Mouse (Mus musculus): Measurements from ENCODE around the gene Atp8a1. TPM values are rescaled to one million over a fixed set of nuclear protein-coding genes. Genes with fewer than 3 reads are reported as not detected.

Atp8a1 gene
- polyA plus RNA-seq, 1 experiment = 39.1 TPM

DNA sequence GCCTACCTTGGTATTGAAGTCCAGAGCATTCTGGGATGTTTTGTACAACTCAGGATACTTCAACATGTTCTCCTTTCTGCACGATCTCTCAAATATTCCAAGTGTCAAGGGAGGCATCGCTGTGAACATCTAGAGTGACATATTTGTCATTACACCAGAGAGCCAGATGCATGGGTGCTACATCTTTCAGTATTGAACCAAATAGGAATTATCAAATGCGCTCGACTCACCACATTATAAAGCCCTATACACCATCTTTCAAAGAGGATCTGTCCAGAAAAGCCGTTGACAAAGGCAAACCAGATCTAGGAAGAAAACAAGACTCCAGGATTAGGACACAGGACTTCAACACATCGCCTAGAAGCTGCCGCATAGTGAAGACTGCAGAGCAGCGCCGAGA, 187.4 kb downstream of the Atp8a1 start:
- H3K9me3 ChIP-seq = no peaks in the 10 kb centered on the region
- peaks cover 98% of the 10 kb centered on the region for H3K36me3 ChIP-seq (replicated peaks; ENCODE audit: low read length)
- no peaks in the 10 kb centered on the region for H3K27me3 ChIP-seq (replicated peaks)
- H3K4me1 ChIP-seq = 0 out of 2 replicates have a peak, but pooled peaks cover 3% of the 10 kb centered on the region
- no peak overlapping the region for H3K4me3 ChIP-seq (replicated peaks)
- no peak for TF ChIP-seq FLI1 (IDR thresholded peaks at IDR 0.05; ENCODE audit: low read length)
- TF ChIP-seq GATA1 (IDR thresholded peaks at IDR 0.05; ENCODE audit: borderline replicate concordance, low read length) = no peak

GRCm38 (mm10) chr5:67656821-67657259, 190.4 kb downstream of the Atp8a1 start:
- Histone ChIP-seq H3K36me3 (replicated peaks; ENCODE audit: low read length) (peaks cover 99% of the 10 kb centered on the region), H3K9me3 (no peaks in the 10 kb centered on the region), H3K27me3 (replicated peaks) (no peaks in the 10 kb centered on the region)

DNA sequence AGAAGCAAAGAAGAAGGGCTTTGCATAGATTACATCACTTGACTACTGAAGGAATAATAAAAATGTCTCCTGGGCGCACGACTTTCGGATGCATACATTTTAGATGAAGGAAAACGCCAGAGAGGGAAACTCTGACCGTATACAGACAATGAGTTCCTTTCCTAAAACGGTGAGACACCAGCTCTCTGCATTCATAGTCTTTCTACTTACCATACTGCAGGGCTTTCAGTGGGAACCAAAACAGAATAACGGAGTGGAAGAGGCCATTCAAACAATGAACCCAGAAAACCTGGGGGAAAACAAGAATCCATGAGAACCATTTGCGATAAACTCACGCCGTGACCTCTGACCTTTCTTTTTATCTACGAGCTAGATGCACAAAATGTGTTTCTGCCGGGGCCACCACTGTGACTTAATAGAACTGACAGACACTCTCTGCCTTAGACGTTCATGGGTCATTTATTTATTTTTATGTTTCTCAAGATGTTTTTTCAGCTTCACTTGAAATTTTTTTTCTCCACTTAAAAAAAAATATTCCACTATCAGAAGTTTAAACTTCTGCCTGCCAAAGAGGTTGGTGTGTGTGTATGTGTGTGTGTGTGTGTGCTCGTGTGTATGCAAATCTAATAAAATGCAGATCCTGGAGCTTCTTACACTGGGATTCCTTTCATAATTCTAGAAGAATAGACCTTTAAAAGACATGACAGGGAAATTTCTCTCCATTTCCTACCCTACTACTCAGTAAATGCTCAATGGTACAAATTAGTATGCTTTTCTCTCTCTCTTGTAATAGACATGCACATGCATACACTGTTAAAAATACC, 191.3 kb downstream of the Atp8a1 start:
- no peak for TF ChIP-seq GATA1 (IDR thresholded peaks at IDR 0.05; ENCODE audit: borderline replicate concordance, low read length)
- no peak for TF ChIP-seq FLI1 (IDR thresholded peaks at IDR 0.05; ENCODE audit: low read length)
- 0 out of 2 replicates have a peak, but pooled peaks cover 6% of the 10 kb centered on the region for H3K4me1 ChIP-seq
- H3K36me3 ChIP-seq (replicated peaks; ENCODE audit: low read length) = peaks cover 100% of the 10 kb centered on the region
- no peak overlapping the region for H3K4me3 ChIP-seq (replicated peaks)
- no peaks in the 10 kb centered on the region for H3K9me3 ChIP-seq
- H3K27me3 ChIP-seq (replicated peaks) = no peaks in the 10 kb centered on the region

More at GRCm38 (mm10) chr5:67656821-67657259, 190.4 kb downstream of the Atp8a1 start:
- no peak for TF ChIP-seq GATA1 (IDR thresholded peaks at IDR 0.05; ENCODE audit: borderline replicate concordance, low read length)
- no peak for TF ChIP-seq FLI1 (IDR thresholded peaks at IDR 0.05; ENCODE audit: low read length)
- Histone ChIP-seq H3K4me1 (0 out of 2 replicates have a peak, but pooled peaks cover 6% of the 10 kb centered on the region), H3K4me3 (replicated peaks) (no peak overlapping the region)

GRCm38 (mm10) chr5:67654572-67654971, 192.7 kb downstream of the Atp8a1 start:
- no peaks in the 10 kb centered on the region for H3K27me3 ChIP-seq (replicated peaks)
- TF ChIP-seq GATA1 (IDR thresholded peaks at IDR 0.05; ENCODE audit: borderline replicate concordance, low read length) (no peak), FLI1 (IDR thresholded peaks at IDR 0.05; ENCODE audit: low read length) (no peak)
- no peak overlapping the region for H3K4me3 ChIP-seq (replicated peaks)
- peaks cover 100% of the 10 kb centered on the region for H3K36me3 ChIP-seq (replicated peaks; ENCODE audit: low read length)
- H3K9me3 ChIP-seq = no peaks in the 10 kb centered on the region
- 0 out of 2 replicates have a peak, but pooled peaks cover 6% of the 10 kb centered on the region for H3K4me1 ChIP-seq

- H3K4me1 ChIP-seq = 0 out of 2 replicates have a peak, but pooled peaks cover 6% of the 10 kb centered on the region
- H3K36me3 ChIP-seq (replicated peaks; ENCODE audit: low read length) = peaks cover 100% of the 10 kb centered on the region
- H3K27me3 ChIP-seq (replicated peaks) = no peaks in the 10 kb centered on the region
- H3K9me3 ChIP-seq = no peaks in the 10 kb centered on the region
- no peak for TF ChIP-seq FLI1 (IDR thresholded peaks at IDR 0.05; ENCODE audit: low read length)
- TF ChIP-seq GATA1 (IDR thresholded peaks at IDR 0.05; ENCODE audit: borderline replicate concordance, low read length) = no peak
- H3K4me3 ChIP-seq (replicated peaks) = no peak overlapping the region
Observed at GRCm38 (mm10) chr5:67653543-67653942, 193.7 kb downstream of the Atp8a1 start.

DNA sequence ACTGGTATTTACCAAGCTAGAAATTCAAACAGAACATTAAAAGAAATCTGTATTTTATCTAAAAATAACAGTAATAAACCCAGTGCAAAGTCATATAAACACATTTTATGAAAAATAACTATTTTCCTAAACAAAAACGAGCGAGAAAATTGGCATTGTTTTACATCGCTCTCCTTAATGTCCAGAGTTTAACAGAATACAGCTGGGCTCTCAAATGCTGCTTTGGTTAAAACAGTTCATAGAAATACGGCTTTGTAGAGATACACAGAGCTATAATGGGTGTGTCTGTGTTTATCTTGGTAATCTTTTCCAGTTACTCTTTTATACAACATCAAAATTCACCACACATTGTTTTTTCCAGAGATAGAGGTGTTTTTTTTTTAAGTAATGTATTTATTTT, 194.8 kb downstream of the Atp8a1 start:
- no peak overlapping the region for H3K4me3 ChIP-seq (replicated peaks)
- H3K36me3 ChIP-seq (replicated peaks; ENCODE audit: low read length) = peaks cover 100% of the 10 kb centered on the region
- H3K27me3 ChIP-seq (replicated peaks) = no peaks in the 10 kb centered on the region
- no peaks in the 10 kb centered on the region for H3K9me3 ChIP-seq
- TF ChIP-seq GATA1 (IDR thresholded peaks at IDR 0.05; ENCODE audit: borderline replicate concordance, low read length) (no peak), FLI1 (IDR thresholded peaks at IDR 0.05; ENCODE audit: low read length) (no peak)
- 0 out of 2 replicates have a peak, but pooled peaks cover 6% of the 10 kb centered on the region for H3K4me1 ChIP-seq

DNA sequence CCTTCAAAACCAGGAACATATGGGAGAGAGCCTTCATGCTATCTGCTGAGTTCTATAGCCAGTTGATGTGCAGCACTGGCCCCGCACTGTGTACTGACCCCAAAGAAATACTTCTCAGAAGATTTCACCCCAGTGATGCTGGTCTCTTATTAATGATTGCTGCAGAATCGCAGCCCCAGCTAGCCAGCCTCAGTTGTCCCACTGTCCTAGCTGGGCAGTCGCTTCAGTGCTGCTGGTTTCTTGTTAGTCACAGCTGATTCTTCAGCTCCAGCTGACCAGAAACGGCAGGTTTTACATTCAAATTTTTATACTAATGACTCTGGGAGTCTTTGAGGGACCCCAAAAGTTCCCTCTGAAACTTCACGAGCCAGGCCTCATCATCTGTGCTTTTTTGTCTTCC, 197.2 kb downstream of the Atp8a1 start:
- H3K9me3 ChIP-seq = no peaks in the 10 kb centered on the region
- TF ChIP-seq GATA1 (IDR thresholded peaks at IDR 0.05; ENCODE audit: borderline replicate concordance, low read length) (no peak), FLI1 (IDR thresholded peaks at IDR 0.05; ENCODE audit: low read length) (no peak)

GRCm38 (mm10) chr5:67649156-67649555, 198.1 kb downstream of the Atp8a1 start:
- Histone ChIP-seq H3K4me1 (peaks cover 8% of the 10 kb centered on the region), H3K27me3 (replicated peaks) (no peaks in the 10 kb centered on the region), H3K9me3 (no peaks in the 10 kb centered on the region), H3K4me3 (replicated peaks) (no peak overlapping the region), H3K36me3 (replicated peaks; ENCODE audit: low read length) (peaks cover 100% of the 10 kb centered on the region)
- TF ChIP-seq FLI1 (IDR thresholded peaks at IDR 0.05; ENCODE audit: low read length) (no peak), GATA1 (IDR thresholded peaks at IDR 0.05; ENCODE audit: borderline replicate concordance, low read length) (no peak)

More for the DNA sequence above, 197.2 kb downstream of the Atp8a1 start:
- no peak overlapping the region for H3K4me3 ChIP-seq (replicated peaks)
- no peaks in the 10 kb centered on the region for H3K27me3 ChIP-seq (replicated peaks)
- peaks cover 100% of the 10 kb centered on the region for H3K36me3 ChIP-seq (replicated peaks; ENCODE audit: low read length)
- peaks cover 4% of the 10 kb centered on the region; the same call in 1 of the 2 replicates for H3K4me1 ChIP-seq

- Histone ChIP-seq H3K27me3 (replicated peaks) (no peaks in the 10 kb centered on the region), H3K36me3 (replicated peaks; ENCODE audit: low read length) (peaks cover 98% of the 10 kb centered on the region), H3K4me1 (peaks cover 18% of the 10 kb centered on the region), H3K9me3 (no peaks in the 10 kb centered on the region), H3K4me3 (replicated peaks) (no peak overlapping the region)
- TF ChIP-seq GATA1 (IDR thresholded peaks at IDR 0.05; ENCODE audit: borderline replicate concordance, low read length) (no peak), FLI1 (IDR thresholded peaks at IDR 0.05; ENCODE audit: low read length) (no peak)
Observed at GRCm38 (mm10) chr5:67647568-67647967, 199.7 kb downstream of the Atp8a1 start.

Data from megakaryocyte, embryonic 14.5 days (primary cell).